Mouse (Mus musculus): Measurements from ENCODE around the gene Mtf1. TPM values are rescaled to one million over a fixed set of nuclear protein-coding genes. Genes with fewer than 3 reads are reported as not detected.

Mtf1 gene
- total and polyA plus RNA-seq, 3 experiments, result 17.8 to 37.8 (median 28.9) TPM

DNA sequence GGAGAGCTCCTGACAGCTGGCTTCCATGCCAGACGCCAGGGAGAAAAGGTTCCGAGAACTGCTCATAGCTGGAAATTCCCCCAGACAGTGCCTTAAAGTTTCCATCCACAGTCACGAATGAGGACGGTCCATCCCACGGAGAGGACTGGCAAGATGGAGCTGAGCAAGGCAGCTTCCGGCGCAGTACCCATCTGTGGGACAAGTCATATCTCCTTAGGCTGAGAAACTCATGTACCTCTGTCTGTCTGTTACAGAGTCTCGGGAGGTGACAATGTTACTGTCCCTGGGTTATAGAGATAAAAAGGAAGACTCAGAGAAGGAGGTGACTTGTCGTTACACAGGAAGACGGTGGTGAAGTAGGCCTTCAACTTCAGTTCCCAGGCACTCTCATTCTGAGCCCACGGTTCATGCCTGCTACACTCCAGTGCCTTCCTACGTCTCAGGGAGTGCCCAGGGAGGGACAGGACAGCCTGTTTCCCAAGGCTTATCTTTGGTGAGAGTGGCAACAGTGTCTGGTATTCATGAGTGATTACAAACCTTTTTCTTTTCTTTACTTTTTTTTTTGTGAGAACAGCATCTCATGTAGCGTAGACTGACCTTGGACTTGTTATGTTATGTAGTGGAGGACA, 32.8 kb upstream of the Mtf1 start:
- peak; percentile 83 for DNase-seq (ENCODE audit: low read depth, low spot score)
- no peak for TF ChIP-seq MAFK (IDR thresholded peaks at IDR 0.05; ENCODE audit: borderline replicate concordance, low read depth, low read length)
- TF ChIP-seq MAX (IDR thresholded peaks at IDR 0.05; ENCODE audit: low read length), result no peak
- no peak for TF ChIP-seq USF2 (IDR thresholded peaks at IDR 0.05; ENCODE audit: borderline replicate concordance in 1 of 2, insufficient read depth in 1 of 2, low read depth in 1 of 2, low read length in 2 of 2)
- no peak for TF ChIP-seq ZMIZ1 (IDR thresholded peaks at IDR 0.05; ENCODE audit: low read depth, low read length)
- peak; percentile 58 to 77 for TF ChIP-seq EP300 (IDR thresholded peaks at IDR 0.05; ENCODE audit: low read depth in 1 of 2, low read length in 2 of 2)
- TF ChIP-seq ETS1 (IDR thresholded peaks at IDR 0.05; ENCODE audit: low read depth, low read length), result peak; percentile 48; the same call in 1 of the 2 replicates
- no peak for TF ChIP-seq POLR2AphosphoS5 (IDR thresholded peaks at IDR 0.05; ENCODE audit: borderline replicate concordance, low read depth, low read length)
- TF ChIP-seq BHLHE40 (IDR thresholded peaks at IDR 0.05; ENCODE audit: borderline replicate concordance, low read depth, low read length), result no peak
- peak; percentile 83 for TF ChIP-seq TAL1 (IDR thresholded peaks at IDR 0.05; ENCODE audit: low read length)
- TF ChIP-seq ELF1 (IDR thresholded peaks at IDR 0.05; ENCODE audit: low read depth, low read length), result no peak
- no peak for TF ChIP-seq RAD21 (IDR thresholded peaks at IDR 0.05; ENCODE audit: low read depth, low read length)
- TF ChIP-seq GABPA (IDR thresholded peaks at IDR 0.05; ENCODE audit: low read depth, low read length), result no peak
- TF ChIP-seq NELFE (IDR thresholded peaks at IDR 0.05; ENCODE audit: low read depth, low read length), result no peak
- no peak; the same call in 1 of the 2 replicates for TF ChIP-seq SIN3A (IDR thresholded peaks at IDR 0.05; ENCODE audit: low read length)
- no peak for TF ChIP-seq USF1 (IDR thresholded peaks at IDR 0.05; ENCODE audit: low read depth, low read length)
- TF ChIP-seq MYC (IDR thresholded peaks at IDR 0.05; ENCODE audit: low read depth, low read length), result no peak
- no peak for TF ChIP-seq ZKSCAN1 (IDR thresholded peaks at IDR 0.05; ENCODE audit: low read depth, low read length)
- TF ChIP-seq SMC3 (IDR thresholded peaks at IDR 0.05; ENCODE audit: low read depth, low read length), result no peak
- TF ChIP-seq POLR2A (IDR thresholded peaks at IDR 0.05; ENCODE audit: control insufficient read depth in 1 of 2, insufficient read depth in 1 of 2, low read depth in 1 of 2, low read length in 2 of 2, poor library complexity in 1 of 2), result peak in 1 of 2 experiments; percentile 30; a peak in 1 of 4 replicates
- peak; percentile 82 for TF ChIP-seq MXI1 (IDR thresholded peaks at IDR 0.05; ENCODE audit: low read depth, low read length)
- no peak for TF ChIP-seq HCFC1 (IDR thresholded peaks at IDR 0.05; ENCODE audit: low read depth, low read length)
- TF ChIP-seq UBTF (IDR thresholded peaks at IDR 0.05; ENCODE audit: borderline replicate concordance, insufficient read depth, low read depth, low read length), result no peak
- TF ChIP-seq E2F4 (IDR thresholded peaks at IDR 0.05; ENCODE audit: borderline replicate concordance, low read depth, low read length), result no peak
- no peak for TF ChIP-seq MAZ (IDR thresholded peaks at IDR 0.05; ENCODE audit: low read depth, low read length)
- no peak for TF ChIP-seq CHD2 (IDR thresholded peaks at IDR 0.05; ENCODE audit: low read length)
- 0 out of 2 replicates have a peak, but pooled peaks have one; percentile 10 for TF ChIP-seq MYB (IDR thresholded peaks at IDR 0.05; ENCODE audit: low read depth, low read length)
- no peak for TF ChIP-seq ZNF384 (IDR thresholded peaks at IDR 0.05; ENCODE audit: low read depth, low read length)
- peak; percentile 60; the same call in 1 of the 2 replicates for TF ChIP-seq GATA1 (IDR thresholded peaks at IDR 0.05; ENCODE audit: low read depth, low read length)
- TF ChIP-seq POLR2AphosphoS2 (IDR thresholded peaks at IDR 0.05; ENCODE audit: low read length), result no peak
- no peak for TF ChIP-seq CHD1 (IDR thresholded peaks at IDR 0.05; ENCODE audit: low read depth, low read length)
- TF ChIP-seq KAT2A (conservative IDR thresholded peaks at IDR 0.05; ENCODE audit: low read depth, low read length), result no peak
- peak; percentile 55; the same call in 1 of the 2 replicates for TF ChIP-seq TCF12 (IDR thresholded peaks at IDR 0.05; ENCODE audit: low read depth, low read length)
- TF ChIP-seq MEF2A (IDR thresholded peaks at IDR 0.05; ENCODE audit: extremely low read depth, insufficient replicate concordance, low read depth, low read length, poor library complexity, severe bottlenecking), result no peak
- no peak for TF ChIP-seq JUND (IDR thresholded peaks at IDR 0.05; ENCODE audit: low read depth, low read length)
- no peak for TF ChIP-seq NRF1 (IDR thresholded peaks at IDR 0.05; ENCODE audit: insufficient read depth, low read depth, low read length, poor library complexity, severe bottlenecking)
- no peak for TF ChIP-seq CTCF (IDR thresholded peaks at IDR 0.05 in 2 of 3, conservative IDR thresholded peaks at IDR 0.05 in 1 of 3; ENCODE audit: control insufficient read depth in 1 of 3, insufficient read depth in 1 of 3, low read depth in 2 of 3, low read length in 3 of 3, poor library complexity in 1 of 3, severe bottlenecking in 1 of 3)

More for the DNA sequence above, 32.8 kb upstream of the Mtf1 start:
- Histone ChIP-seq H3K27ac (ENCODE audit: control insufficient read depth, low read depth, low read length) (peak overlapping the region; percentile 48), H3K9ac (ENCODE audit: control insufficient read depth, low read depth, low read length, poor library complexity, severe bottlenecking) (peak overlapping the region; percentile 10; the same call in 1 of the 2 replicates), H3K9me3 (replicated peaks; ENCODE audit: insufficient read depth, low read length) (no peaks in the 10 kb centered on the region), H3K36me3 (ENCODE audit: control insufficient read depth in 1 of 2, insufficient read depth in 2 of 2, low read length in 2 of 2) (peaks cover 0 to 72% of the 10 kb centered on the region in 2 experiments; a peak in 3 of 4 replicates), H3K79me2 (ENCODE audit: control insufficient read depth, insufficient read depth, low read length, poor library complexity) (peaks cover 37% of the 10 kb centered on the region), H3K4me3 (ENCODE audit: control insufficient read depth in 1 of 2, insufficient read depth in 1 of 2, low read depth in 2 of 2, low read length in 2 of 2) (no peak overlapping the region), H3K27me3 (ENCODE audit: control insufficient read depth in 1 of 2, insufficient read depth in 2 of 2, low read length in 2 of 2) (no peaks in the 10 kb centered on the region), H3K4me1 (ENCODE audit: control insufficient read depth in 1 of 2, insufficient read depth in 2 of 2, low read length in 2 of 2) (peaks cover 31 to 79% of the 10 kb centered on the region in 2 experiments)

Data from MEL (cell line).